1 mouse cellular context compared by ENCODE assay signal in genomic region chr5:112286984-112287641, GRCm38 (mm10).
TF ChIP-seq lines count a peak whose summit lies in the region.

No protein-coding gene starts in this region.

TF ChIP-seq in CH12.LX, 34 proteins besides CTCF, POLR2A, EP300 and RAD21:
- TF ChIP-seq ELF1 (IDR thresholded peaks at IDR 0.05; ENCODE audit: low read depth, low read length) (peak; percentile 53), SIN3A (IDR thresholded peaks at IDR 0.05; ENCODE audit: low read length) (no peak), IRF4 (IDR thresholded peaks at IDR 0.05; ENCODE audit: low read depth, low read length) (0 out of 2 replicates have a peak, but pooled peaks have one; percentile 16), USF1 (IDR thresholded peaks at IDR 0.05; ENCODE audit: low read depth, low read length) (0 out of 2 replicates have a peak, but pooled peaks have one; percentile 2), ZNF384 (IDR thresholded peaks at IDR 0.05; ENCODE audit: low read depth, low read length) (peak; percentile 92), MXI1 (IDR thresholded peaks at IDR 0.05; ENCODE audit: low read depth, low read length) (no peak; the same call in 1 of the 2 replicates), TCF12 (IDR thresholded peaks at IDR 0.05; ENCODE audit: low read depth, low read length) (peak; percentile 24; the same call in 1 of the 2 replicates), MAX (IDR thresholded peaks at IDR 0.05; ENCODE audit: low read length) (peak; percentile 58; the same call in 1 of the 2 replicates), BHLHE40 (IDR thresholded peaks at IDR 0.05; ENCODE audit: low read depth, low read length) (peak; percentile 93), ETS1 (conservative IDR thresholded peaks at IDR 0.05; ENCODE audit: low read depth, low read length) (peak; percentile 53)
